Mouse (Mus musculus): ENCODE results near the gene Nsun7. TPM values are rescaled to one million over a fixed set of nuclear protein-coding genes. Genes with fewer than 3 reads are reported as not detected.

Gene Nsun7
- total and polyA plus RNA-seq, 2 experiments from 2014 or later: 0.07 TPM; not detected in 1

- Histone ChIP-seq H3K27ac (ENCODE audit: low read depth) (no peak overlapping the region), H3K4me1 (ENCODE audit: control insufficient read depth, insufficient read depth) (no peaks in the 10 kb centered on the region), H3K4me2 (ENCODE audit: low read depth, low read length) (no peak overlapping the region), H3K9ac (replicated peaks; ENCODE audit: low read depth, low read length) (no peak overlapping the region), H3K4me3 (ENCODE audit: low read depth, low read length) (no peak overlapping the region), H3K9me3 (replicated peaks; ENCODE audit: control insufficient read depth, low read length) (no peaks in the 10 kb centered on the region), H3K36me3 (replicated peaks; ENCODE audit: control insufficient read depth, insufficient read depth, low read length) (peaks cover 48% of the 10 kb centered on the region), H3K27me3 (ENCODE audit: control insufficient read depth, insufficient read depth, low read length) (no peaks in the 10 kb centered on the region)
- no peak for TF ChIP-seq CTCF (IDR thresholded peaks at IDR 0.05; ENCODE audit: low read depth)
- no peak for TF ChIP-seq EP300 (IDR thresholded peaks at IDR 0.05; ENCODE audit: low read depth)
- 91% methylated on average over 11 of the region's 11 CpGs for WGBS
- DNase-seq (ENCODE audit: low spot score) (no peak), ATAC-seq (ENCODE audit: insufficient read depth, low read depth) (no peak)
Measured at GRCm38 (mm10) chr5:66310806-66311205, 51.1 kb downstream of the Nsun7 start.

- 88% methylated on average over 5 of the region's 5 CpGs for WGBS
- no peak for ATAC-seq (ENCODE audit: insufficient read depth, low read depth)
Measured at GRCm38 (mm10) chr5:66315791-66316190, 56.1 kb downstream of the Nsun7 start.

GRCm38 (mm10) chr5:66319341-66319740 lies 59.6 kb downstream of the Nsun7 start:
- Histone ChIP-seq H3K4me3 (ENCODE audit: low read depth, low read length) (no peak overlapping the region), H3K4me1 (ENCODE audit: control insufficient read depth, insufficient read depth) (peaks cover 23% of the 10 kb centered on the region), H3K27me3 (ENCODE audit: control insufficient read depth, insufficient read depth, low read length) (no peaks in the 10 kb centered on the region), H3K36me3 (replicated peaks; ENCODE audit: control insufficient read depth, insufficient read depth, low read length) (no peaks in the 10 kb centered on the region), H3K9ac (replicated peaks; ENCODE audit: low read depth, low read length) (no peak overlapping the region), H3K27ac (ENCODE audit: low read depth) (no peak overlapping the region), H3K9me3 (replicated peaks; ENCODE audit: control insufficient read depth, low read length) (no peaks in the 10 kb centered on the region), H3K4me2 (ENCODE audit: low read depth, low read length) (peak overlapping the region; percentile 46; the same call in 1 of the 2 replicates)
- TF ChIP-seq EP300 (IDR thresholded peaks at IDR 0.05; ENCODE audit: low read depth): no peak
- TF ChIP-seq CTCF (IDR thresholded peaks at IDR 0.05; ENCODE audit: low read depth): peak; percentile 53
- ATAC-seq (ENCODE audit: insufficient read depth, low read depth) (no peak), DNase-seq (ENCODE audit: low spot score) (no peak)
- WGBS: 68% methylated on average over 6 of the region's 6 CpGs

More at GRCm38 (mm10) chr5:66315791-66316190, 56.1 kb downstream of the Nsun7 start:
- Histone ChIP-seq H3K4me1 (ENCODE audit: control insufficient read depth, insufficient read depth) (no peaks in the 10 kb centered on the region), H3K36me3 (replicated peaks; ENCODE audit: control insufficient read depth, insufficient read depth, low read length) (peaks cover 11% of the 10 kb centered on the region), H3K4me3 (ENCODE audit: low read depth, low read length) (no peak overlapping the region), H3K27ac (ENCODE audit: low read depth) (no peak overlapping the region), H3K9me3 (replicated peaks; ENCODE audit: control insufficient read depth, low read length) (no peaks in the 10 kb centered on the region), H3K27me3 (ENCODE audit: control insufficient read depth, insufficient read depth, low read length) (no peaks in the 10 kb centered on the region), H3K9ac (replicated peaks; ENCODE audit: low read depth, low read length) (no peak overlapping the region), H3K4me2 (ENCODE audit: low read depth, low read length) (no peak overlapping the region)
- DNase-seq (ENCODE audit: low spot score): no peak
- no peak for TF ChIP-seq EP300 (IDR thresholded peaks at IDR 0.05; ENCODE audit: low read depth)

GRCm38 (mm10) chr5:66319827-66320404 lies 60.2 kb downstream of the Nsun7 start:
- DNase-seq (ENCODE audit: low spot score): peak; percentile 20
- Histone ChIP-seq H3K9ac (replicated peaks; ENCODE audit: low read depth, low read length) (no peak overlapping the region), H3K27me3 (ENCODE audit: control insufficient read depth, insufficient read depth, low read length) (no peaks in the 10 kb centered on the region), H3K4me1 (ENCODE audit: control insufficient read depth, insufficient read depth) (peaks cover 29% of the 10 kb centered on the region), H3K4me2 (ENCODE audit: low read depth, low read length) (peak overlapping the region; percentile 46), H3K27ac (ENCODE audit: low read depth) (no peak overlapping the region), H3K9me3 (replicated peaks; ENCODE audit: control insufficient read depth, low read length) (no peaks in the 10 kb centered on the region), H3K36me3 (replicated peaks; ENCODE audit: control insufficient read depth, insufficient read depth, low read length) (no peaks in the 10 kb centered on the region), H3K4me3 (ENCODE audit: low read depth, low read length) (no peak overlapping the region)
- no peak for ATAC-seq (ENCODE audit: insufficient read depth, low read depth)
- 35% methylated on average over 14 of the region's 14 CpGs for WGBS
- TF ChIP-seq EP300 (IDR thresholded peaks at IDR 0.05; ENCODE audit: low read depth) (no peak), CTCF (IDR thresholded peaks at IDR 0.05; ENCODE audit: low read depth) (no peak)

GRCm38 (mm10) chr5:66323131-66323530 lies 63.4 kb downstream of the Nsun7 start:
- Histone ChIP-seq H3K4me3 (ENCODE audit: low read depth, low read length) (0 out of 2 replicates have a peak overlapping the region, but pooled peaks have one; percentile 12), H3K4me2 (ENCODE audit: low read depth, low read length) (peak overlapping the region; percentile 43), H3K36me3 (replicated peaks; ENCODE audit: control insufficient read depth, insufficient read depth, low read length) (no peaks in the 10 kb centered on the region), H3K4me1 (ENCODE audit: control insufficient read depth, insufficient read depth) (peaks cover 31% of the 10 kb centered on the region), H3K9me3 (replicated peaks; ENCODE audit: control insufficient read depth, low read length) (no peaks in the 10 kb centered on the region), H3K9ac (replicated peaks; ENCODE audit: low read depth, low read length) (no peak overlapping the region), H3K27ac (ENCODE audit: low read depth) (peak overlapping the region; percentile 78), H3K27me3 (ENCODE audit: control insufficient read depth, insufficient read depth, low read length) (no peaks in the 10 kb centered on the region)
- 0 out of 2 replicates have a peak, but pooled peaks have one; percentile 5 for ATAC-seq (ENCODE audit: insufficient read depth, low read depth)
- WGBS: 39% methylated on average over 4 of the region's 4 CpGs
- no peak for TF ChIP-seq EP300 (IDR thresholded peaks at IDR 0.05; ENCODE audit: low read depth)
- TF ChIP-seq CTCF (IDR thresholded peaks at IDR 0.05; ENCODE audit: low read depth): no peak
- DNase-seq (ENCODE audit: low spot score): no peak

- 0 out of 2 replicates have a peak overlapping the region, but pooled peaks have one; percentile 12 for H3K4me3 ChIP-seq (ENCODE audit: low read depth, low read length)
- no peaks in the 10 kb centered on the region for H3K9me3 ChIP-seq (replicated peaks; ENCODE audit: control insufficient read depth, low read length)
- H3K4me1 ChIP-seq (ENCODE audit: control insufficient read depth, insufficient read depth): peaks cover 35% of the 10 kb centered on the region
- no peaks in the 10 kb centered on the region for H3K27me3 ChIP-seq (ENCODE audit: control insufficient read depth, insufficient read depth, low read length)
- no peak for TF ChIP-seq EP300 (IDR thresholded peaks at IDR 0.05; ENCODE audit: low read depth)
- no peak for TF ChIP-seq CTCF (IDR thresholded peaks at IDR 0.05; ENCODE audit: low read depth)
- no peaks in the 10 kb centered on the region for H3K36me3 ChIP-seq (replicated peaks; ENCODE audit: control insufficient read depth, insufficient read depth, low read length)
- H3K27ac ChIP-seq (ENCODE audit: low read depth): peak overlapping the region; percentile 78
- H3K9ac ChIP-seq (replicated peaks; ENCODE audit: low read depth, low read length): no peak overlapping the region
- ATAC-seq (ENCODE audit: insufficient read depth, low read depth): peak; percentile 88
- peak overlapping the region; percentile 43 for H3K4me2 ChIP-seq (ENCODE audit: low read depth, low read length)
- 13% methylated on average over 11 of the region's 11 CpGs for WGBS
- peak; percentile 82 for DNase-seq (ENCODE audit: low spot score)
Measured at GRCm38 (mm10) chr5:66323603-66324002, 63.9 kb downstream of the Nsun7 start.
